Mouse (Mus musculus): ENCODE measurements around the gene Rfx1. TPM values are rescaled to one million over a fixed set of nuclear protein-coding genes. Genes with fewer than 3 reads are reported as not detected.

The Rfx1 gene
- polyA plus RNA-seq, 2 experiments = 9.8 to 30.4 TPM

GRCm38 (mm10) chr8:84096061-84096460 lies 29.4 kb downstream of the Rfx1 start:
- Histone ChIP-seq H3K27ac (replicated peaks; ENCODE audit: low read depth, low read length) (no peak overlapping the region), H3K9me3 (ENCODE audit: control insufficient read depth, low read length) (no peaks in the 10 kb centered on the region), H3K9ac (ENCODE audit: low read depth, low read length, severe bottlenecking) (no peak overlapping the region), H3K36me3 (ENCODE audit: control insufficient read depth, insufficient read depth, low read length) (peaks cover 83% of the 10 kb centered on the region), H3K4me1 (ENCODE audit: control insufficient read depth, insufficient read depth, low read length) (no peaks in the 10 kb centered on the region), H3K4me2 (replicated peaks; ENCODE audit: low read depth, low read length, severe bottlenecking) (no peak overlapping the region), H3K4me3 (replicated peaks; ENCODE audit: low read length) (no peak overlapping the region), H3K27me3 (ENCODE audit: control insufficient read depth, insufficient read depth, low read length) (no peaks in the 10 kb centered on the region)
- ATAC-seq (ENCODE audit: low FRiP score, low read depth) (no peak), DNase-seq (ENCODE audit: low spot score) (no peak)
- no peak for TF ChIP-seq POLR2A (IDR thresholded peaks at IDR 0.05; ENCODE audit: borderline replicate concordance, extremely low read depth, insufficient read depth, insufficient read length)
- 71% methylated on average over 8 of the region's 8 CpGs for WGBS

- peaks cover 77% of the 10 kb centered on the region for H3K36me3 ChIP-seq (ENCODE audit: control insufficient read depth, insufficient read depth, low read length)
- ATAC-seq (ENCODE audit: low FRiP score, low read depth) = no peak
- no peak overlapping the region for H3K9ac ChIP-seq (ENCODE audit: low read depth, low read length, severe bottlenecking)
- H3K4me1 ChIP-seq (ENCODE audit: control insufficient read depth, insufficient read depth, low read length) = peaks cover 5% of the 10 kb centered on the region
- no peak for DNase-seq (ENCODE audit: low spot score)
- no peaks in the 10 kb centered on the region for H3K9me3 ChIP-seq (ENCODE audit: control insufficient read depth, low read length)
- no peaks in the 10 kb centered on the region for H3K27me3 ChIP-seq (ENCODE audit: control insufficient read depth, insufficient read depth, low read length)
- no peak overlapping the region for H3K4me3 ChIP-seq (replicated peaks; ENCODE audit: low read length)
- 96% methylated on average over 7 of the region's 7 CpGs for WGBS
- no peak for TF ChIP-seq POLR2A (IDR thresholded peaks at IDR 0.05; ENCODE audit: borderline replicate concordance, extremely low read depth, insufficient read depth, insufficient read length)
- no peak overlapping the region for H3K4me2 ChIP-seq (replicated peaks; ENCODE audit: low read depth, low read length, severe bottlenecking)
- no peak overlapping the region for H3K27ac ChIP-seq (replicated peaks; ENCODE audit: low read depth, low read length)
Observed at GRCm38 (mm10) chr8:84098376-84098775, 31.7 kb downstream of the Rfx1 start.

GRCm38 (mm10) chr8:84101476-84102270 lies 35.0 kb downstream of the Rfx1 start:
- H3K9me3 ChIP-seq (ENCODE audit: control insufficient read depth, low read length) = no peaks in the 10 kb centered on the region
- H3K9ac ChIP-seq (ENCODE audit: low read depth, low read length, severe bottlenecking) = no peak overlapping the region
- no peak overlapping the region for H3K4me2 ChIP-seq (replicated peaks; ENCODE audit: low read depth, low read length, severe bottlenecking)
- peaks cover 11% of the 10 kb centered on the region for H3K4me1 ChIP-seq (ENCODE audit: control insufficient read depth, insufficient read depth, low read length)
- TF ChIP-seq POLR2A (IDR thresholded peaks at IDR 0.05; ENCODE audit: borderline replicate concordance, extremely low read depth, insufficient read depth, insufficient read length) = no peak
- no peak overlapping the region for H3K4me3 ChIP-seq (replicated peaks; ENCODE audit: low read length)
- no peaks in the 10 kb centered on the region for H3K27me3 ChIP-seq (ENCODE audit: control insufficient read depth, insufficient read depth, low read length)
- no peak for ATAC-seq (ENCODE audit: low FRiP score, low read depth)
- peaks cover 46% of the 10 kb centered on the region for H3K36me3 ChIP-seq (ENCODE audit: control insufficient read depth, insufficient read depth, low read length)
- DNase-seq (ENCODE audit: low spot score) = no peak
- H3K27ac ChIP-seq (replicated peaks; ENCODE audit: low read depth, low read length) = no peak overlapping the region
- WGBS = 89% methylated on average over 25 of the region's 25 CpGs

- no peak for TF ChIP-seq POLR2A (IDR thresholded peaks at IDR 0.05; ENCODE audit: borderline replicate concordance, extremely low read depth, insufficient read depth, insufficient read length)
- ATAC-seq (ENCODE audit: low FRiP score, low read depth) (no peak), DNase-seq (ENCODE audit: low spot score) (no peak)
- Histone ChIP-seq H3K27me3 (ENCODE audit: control insufficient read depth, insufficient read depth, low read length) (no peaks in the 10 kb centered on the region), H3K27ac (replicated peaks; ENCODE audit: low read depth, low read length) (no peak overlapping the region), H3K4me2 (replicated peaks; ENCODE audit: low read depth, low read length, severe bottlenecking) (peak overlapping the region; percentile 74), H3K36me3 (ENCODE audit: control insufficient read depth, insufficient read depth, low read length) (peaks cover 27% of the 10 kb centered on the region), H3K9ac (ENCODE audit: low read depth, low read length, severe bottlenecking) (peak overlapping the region; percentile 82), H3K4me1 (ENCODE audit: control insufficient read depth, insufficient read depth, low read length) (peaks cover 11% of the 10 kb centered on the region), H3K9me3 (ENCODE audit: control insufficient read depth, low read length) (no peaks in the 10 kb centered on the region), H3K4me3 (replicated peaks; ENCODE audit: low read length) (peak overlapping the region; percentile 68)
- WGBS = 54% methylated on average over 3 of the region's 3 CpGs
Observed at GRCm38 (mm10) chr8:84103601-84104000, 37.0 kb downstream of the Rfx1 start.

- WGBS = under 1% methylated on average over 21 of the region's 29 CpGs
- no peaks in the 10 kb centered on the region for H3K27me3 ChIP-seq (ENCODE audit: control insufficient read depth, insufficient read depth, low read length)
- peak overlapping the region; percentile 68 for H3K4me3 ChIP-seq (replicated peaks; ENCODE audit: low read length)
- peak; percentile 79 for ATAC-seq (ENCODE audit: low FRiP score, low read depth)
- peak overlapping the region; percentile 90 for H3K27ac ChIP-seq (replicated peaks; ENCODE audit: low read depth, low read length)
- peak overlapping the region; percentile 74 for H3K4me2 ChIP-seq (replicated peaks; ENCODE audit: low read depth, low read length, severe bottlenecking)
- peak; percentile 66 for DNase-seq (ENCODE audit: low spot score)
- H3K9ac ChIP-seq (ENCODE audit: low read depth, low read length, severe bottlenecking) = peak overlapping the region; percentile 82
- no peak for TF ChIP-seq POLR2A (IDR thresholded peaks at IDR 0.05; ENCODE audit: borderline replicate concordance, extremely low read depth, insufficient read depth, insufficient read length)
- H3K36me3 ChIP-seq (ENCODE audit: control insufficient read depth, insufficient read depth, low read length) = peaks cover 21% of the 10 kb centered on the region
- no peaks in the 10 kb centered on the region for H3K9me3 ChIP-seq (ENCODE audit: control insufficient read depth, low read length)
- H3K4me1 ChIP-seq (ENCODE audit: control insufficient read depth, insufficient read depth, low read length) = peaks cover 11% of the 10 kb centered on the region
Observed at GRCm38 (mm10) chr8:84104221-84104620, 37.6 kb downstream of the Rfx1 start.

All from limb, embryonic 14.5 days (tissue).